Comparison of ENCODE assay signal across 8 mouse cellular contexts in genomic region chr2:167060360-167060759, GRCm38 (mm10). TPM values are rescaled to one million over a fixed set of nuclear protein-coding genes. Genes with fewer than 3 reads are reported as not detected.
DNase-seq lines count a peak whose midpoint lies in the region; ATAC-seq and TF ChIP-seq lines count a peak whose summit lies in the region.

No protein-coding gene starts in this region.

- no peak overlapping the region for H3K27ac ChIP-seq in heart, embryonic 16.5 days (ENCODE audit: low read length)
- no peak overlapping the region for H3K27ac ChIP-seq in ES-Bruce4 (ENCODE audit: insufficient read depth, low read length)
- no peak overlapping the region for H3K27ac ChIP-seq in forebrain, embryonic 11.5 days (ENCODE audit: low read depth, low read length)
- H3K27ac ChIP-seq in liver, postnatal 0 days (ENCODE audit: low read depth), result peak overlapping the region; percentile 65

- TF ChIP-seq POLR2A in ES-Bruce4 (IDR thresholded peaks at IDR 0.05; ENCODE audit: insufficient read depth, low read length), result no peak

- peaks cover 27% of the 10 kb centered on the region for H3K4me1 ChIP-seq in heart, embryonic 16.5 days (ENCODE audit: control insufficient read depth, insufficient read depth, low read length)
- H3K4me1 ChIP-seq in ES-Bruce4 (ENCODE audit: control insufficient read depth, insufficient read depth, low read length), result peaks cover 7% of the 10 kb centered on the region
- peaks cover 14% of the 10 kb centered on the region for H3K4me1 ChIP-seq in forebrain, embryonic 11.5 days (replicated peaks; ENCODE audit: control insufficient read depth, insufficient read depth, low read length)
- peaks cover 38% of the 10 kb centered on the region for H3K4me1 ChIP-seq in liver, postnatal 0 days (ENCODE audit: insufficient read depth)

- H3K27me3 ChIP-seq in heart, embryonic 16.5 days (ENCODE audit: control insufficient read depth, insufficient read depth, low read length), result no peaks in the 10 kb centered on the region
- H3K27me3 ChIP-seq in ES-Bruce4 (ENCODE audit: control insufficient read depth, insufficient read depth, low read length, poor library complexity, severe bottlenecking), result no peaks in the 10 kb centered on the region
- H3K27me3 ChIP-seq in forebrain, embryonic 11.5 days (ENCODE audit: control insufficient read depth, insufficient read depth, low read length), result no peaks in the 10 kb centered on the region
- H3K27me3 ChIP-seq in liver, postnatal 0 days (ENCODE audit: insufficient read depth, low read length), result no peaks in the 10 kb centered on the region

- peak overlapping the region; percentile 22 for H3K4me2 ChIP-seq in heart, embryonic 16.5 days (ENCODE audit: low read depth, low read length)
- H3K4me2 ChIP-seq in forebrain, embryonic 11.5 days (ENCODE audit: low read depth, low read length, severe bottlenecking), result no peak overlapping the region
- peak overlapping the region; percentile 89 for H3K4me2 ChIP-seq in liver, postnatal 0 days (ENCODE audit: low read depth, low read length)

- no peak overlapping the region for H3K4me3 ChIP-seq in heart, embryonic 16.5 days (ENCODE audit: low read length)
- 0 out of 2 replicates have a peak overlapping the region, but pooled peaks have one; percentile 32 for H3K4me3 ChIP-seq in ES-Bruce4 (ENCODE audit: low read depth, low read length)
- H3K4me3 ChIP-seq in forebrain, embryonic 11.5 days (ENCODE audit: low read depth, low read length), result no peak overlapping the region
- H3K4me3 ChIP-seq in liver, postnatal 0 days (ENCODE audit: low read depth, low read length), result peak overlapping the region; percentile 92

- 63% methylated on average over 3 of the region's 3 CpGs for WGBS in heart, embryonic 16.5 days
- WGBS in forebrain, embryonic 11.5 days, result 67% methylated on average over 3 of the region's 3 CpGs
- WGBS in liver, postnatal 0 days (ENCODE audit: insufficient replicate concordance), result 49% methylated on average over 3 of the region's 3 CpGs

- H3K9ac ChIP-seq in heart, embryonic 16.5 days (ENCODE audit: low read length), result peak overlapping the region; percentile 39; the same call in 1 of the 2 replicates
- peak overlapping the region; percentile 25 for H3K9ac ChIP-seq in ES-Bruce4 (ENCODE audit: low read depth, poor library complexity, severe bottlenecking)
- H3K9ac ChIP-seq in forebrain, embryonic 11.5 days (ENCODE audit: low read length), result peak overlapping the region; percentile 10; the same call in 1 of the 2 replicates
- peak overlapping the region; percentile 53 for H3K9ac ChIP-seq in liver, postnatal 0 days (replicated peaks)

- no peak for ATAC-seq in heart, embryonic 16.5 days (replicated peaks; ENCODE audit: extremely low read depth, insufficient read depth, low FRiP score)
- no peak for ATAC-seq in forebrain, embryonic 11.5 days (replicated peaks; ENCODE audit: low FRiP score)
- no peak for ATAC-seq in liver, postnatal 0 days

- peaks cover 30% of the 10 kb centered on the region for H3K36me3 ChIP-seq in heart, embryonic 16.5 days (ENCODE audit: control insufficient read depth, insufficient read depth)
- peaks cover 42% of the 10 kb centered on the region for H3K36me3 ChIP-seq in ES-Bruce4 (ENCODE audit: control insufficient read depth, insufficient read depth, low read length, poor library complexity, severe bottlenecking)
- peaks cover 11% of the 10 kb centered on the region for H3K36me3 ChIP-seq in forebrain, embryonic 11.5 days (ENCODE audit: control insufficient read depth, insufficient read depth, low read length)
- peaks cover 49% of the 10 kb centered on the region for H3K36me3 ChIP-seq in liver, postnatal 0 days (replicated peaks; ENCODE audit: insufficient read depth, low read length)

- H3K9me3 ChIP-seq in heart, embryonic 16.5 days (replicated peaks; ENCODE audit: control insufficient read depth, low read length), result no peaks in the 10 kb centered on the region
- H3K9me3 ChIP-seq in ES-Bruce4 (replicated peaks; ENCODE audit: control insufficient read depth, insufficient read depth, low read length, poor library complexity, severe bottlenecking), result no peaks in the 10 kb centered on the region
- no peaks in the 10 kb centered on the region for H3K9me3 ChIP-seq in forebrain, embryonic 11.5 days (ENCODE audit: control insufficient read depth, low read length)
- H3K9me3 ChIP-seq in liver, postnatal 0 days (ENCODE audit: low read length), result no peaks in the 10 kb centered on the region

- no peak for DNase-seq in heart, adult 9 months (ENCODE audit: low spot score in 2 of 2)
- peak; percentile 47 for DNase-seq in forebrain, embryonic 11.5 days (ENCODE audit: low spot score)
- DNase-seq in liver, postnatal 0 days, result no peak
- DNase-seq in urinary bladder, adult 2 months (ENCODE audit: low spot score), result no peak
- no peak for DNase-seq in gastrocnemius, postnatal 25 days
- DNase-seq in retina, embryonic 14.5 days (ENCODE audit: low spot score), result no peak

- no peak for TF ChIP-seq CTCF in ES-Bruce4 (IDR thresholded peaks at IDR 0.05; ENCODE audit: low read depth, low read length)
- no peak for TF ChIP-seq CTCF in liver, postnatal 0 days (IDR thresholded peaks at IDR 0.05; ENCODE audit: low read depth)

- TF ChIP-seq EP300 in ES-Bruce4 (IDR thresholded peaks at IDR 0.05; ENCODE audit: insufficient read depth, low read depth, low read length), result no peak
- TF ChIP-seq EP300 in liver, postnatal 0 days (IDR thresholded peaks at IDR 0.05; ENCODE audit: low read depth), result no peak

RNA-seq across cellular contexts. Expression of gene Znfx1, which starts 2.5 kb away (rescaled TPM):
- 7.6 and 8.8 TPM in 2 replicates for polyA plus RNA-seq in heart, embryonic 16.5 days (2015; fragmentation: Nextera tagmentation; extraction: Ambion mirVana)
- 11.4 and 12.1 TPM in 2 replicates for polyA plus RNA-seq in ES-Bruce4 (2011; ENCODE audit: insufficient read depth, insufficient read length, low read depth, missing spikeins)
- 6.0 and 7.4 TPM in 2 replicates for polyA plus RNA-seq in forebrain, embryonic 11.5 days (2014; fragmentation: Nextera tagmentation; extraction: Ambion mirVana)
- polyA plus RNA-seq in liver, postnatal 0 days (2015; fragmentation: Nextera tagmentation; extraction: Ambion mirVana), result 5.8 and 6.3 TPM in 2 replicates
- polyA plus RNA-seq in urinary bladder, adult 2 months (2012; rRNA removed), result 18.0 and 31.0 TPM in 2 replicates
- 10 to 100 TPM; 19.3 to 21.6 TPM for total RNA-seq in gastrocnemius, postnatal 25 days (2021)

RNA-seq across cellular contexts. Expression of gene Ddx27, which starts 45.4 kb away (rescaled TPM):
- 30.2 and 33.0 TPM in 2 replicates for polyA plus RNA-seq in heart, embryonic 16.5 days (2015; fragmentation: Nextera tagmentation; extraction: Ambion mirVana)
- 72.1 and 75.7 TPM in 2 replicates for polyA plus RNA-seq in ES-Bruce4 (2011; ENCODE audit: insufficient read depth, insufficient read length, low read depth, missing spikeins)
- polyA plus RNA-seq in forebrain, embryonic 11.5 days (2014; fragmentation: Nextera tagmentation; extraction: Ambion mirVana), result 56.8 and 60.3 TPM in 2 replicates
- polyA plus RNA-seq in liver, postnatal 0 days (2015; fragmentation: Nextera tagmentation; extraction: Ambion mirVana), result 19.2 and 21.9 TPM in 2 replicates
- 25.1 and 26.1 TPM in 2 replicates for polyA plus RNA-seq in urinary bladder, adult 2 months (2012; rRNA removed)
- 1 to 10 TPM; 5.5 to 6.8 TPM for total RNA-seq in gastrocnemius, postnatal 25 days (2021)

Comparison
In these comparisons a context has a peak if more than half of its experiments do, and no peak if none do; other contexts are left out.
1. H3K4me3 ChIP-seq: peak in ES-Bruce4 (single experiment) and liver, postnatal 0 days (single experiment); none in heart, embryonic 16.5 days (single experiment) and forebrain, embryonic 11.5 days (single experiment).
2. Peak in every context shown above with its lines, with median percentiles within 50 percentile points of each other: H3K9ac ChIP-seq.